Mouse (Mus musculus): ENCODE data around the gene Nr4a1. TPM values are rescaled to one million over a fixed set of nuclear protein-coding genes. Genes with fewer than 3 reads are reported as not detected.

The Nr4a1 gene
- total RNA-seq, 2 experiments from 2014 or later: 37.0 to 45.0 TPM

DNA sequence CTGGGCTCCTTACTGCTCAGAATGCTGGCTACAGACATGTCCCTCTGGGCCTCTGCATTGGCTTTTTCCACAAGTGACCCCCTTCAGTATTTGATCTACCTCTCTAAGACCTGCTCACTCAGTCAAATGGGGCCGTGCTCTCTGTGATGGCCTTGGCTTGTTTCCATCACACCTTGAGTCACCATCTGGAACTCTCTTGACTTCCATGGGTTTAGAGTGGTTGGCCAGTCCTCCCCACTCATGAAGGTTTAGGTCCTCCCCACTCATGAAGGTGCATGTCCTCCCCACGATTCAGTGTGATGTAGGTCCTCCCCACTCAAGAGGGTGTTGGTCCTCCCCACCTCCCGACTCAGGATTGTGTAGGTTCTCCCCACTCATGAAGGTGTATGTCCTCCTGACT, 20.9 kb upstream of the Nr4a1 start:
- ATAC-seq (ENCODE audit: poor library complexity, severe bottlenecking): no peak

DNA sequence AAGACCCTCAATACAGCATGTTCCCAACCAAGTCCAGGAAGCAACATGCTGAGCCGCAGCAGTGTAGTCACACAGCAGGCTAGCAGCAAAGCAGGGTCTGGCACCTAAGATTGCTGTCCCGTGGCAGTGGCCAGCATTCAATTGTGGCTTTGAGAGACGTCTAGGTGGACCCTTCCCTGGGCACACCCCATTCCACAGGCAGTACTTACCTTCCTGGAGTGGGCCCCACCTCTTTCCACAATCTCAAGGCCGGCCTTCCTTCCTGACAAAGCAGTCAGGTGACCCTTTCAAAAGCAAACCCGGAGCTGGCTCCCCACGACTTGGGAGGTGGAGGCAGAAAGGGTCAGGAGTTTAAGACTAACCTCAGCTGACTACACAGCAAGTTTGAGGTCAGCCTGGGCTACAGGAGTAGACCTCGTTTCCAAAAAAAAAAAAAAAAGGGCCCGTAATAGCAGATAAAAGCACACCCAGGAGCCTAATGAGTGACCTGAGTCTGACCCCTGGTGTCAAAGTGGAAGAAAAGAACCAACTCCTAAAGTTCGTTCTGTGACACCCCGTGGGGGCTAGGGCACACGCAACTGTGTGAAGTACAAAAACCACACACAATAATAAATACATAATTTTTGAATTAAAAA, 20.3 kb upstream of the Nr4a1 start:
- ATAC-seq (ENCODE audit: poor library complexity, severe bottlenecking): no peak

DNA sequence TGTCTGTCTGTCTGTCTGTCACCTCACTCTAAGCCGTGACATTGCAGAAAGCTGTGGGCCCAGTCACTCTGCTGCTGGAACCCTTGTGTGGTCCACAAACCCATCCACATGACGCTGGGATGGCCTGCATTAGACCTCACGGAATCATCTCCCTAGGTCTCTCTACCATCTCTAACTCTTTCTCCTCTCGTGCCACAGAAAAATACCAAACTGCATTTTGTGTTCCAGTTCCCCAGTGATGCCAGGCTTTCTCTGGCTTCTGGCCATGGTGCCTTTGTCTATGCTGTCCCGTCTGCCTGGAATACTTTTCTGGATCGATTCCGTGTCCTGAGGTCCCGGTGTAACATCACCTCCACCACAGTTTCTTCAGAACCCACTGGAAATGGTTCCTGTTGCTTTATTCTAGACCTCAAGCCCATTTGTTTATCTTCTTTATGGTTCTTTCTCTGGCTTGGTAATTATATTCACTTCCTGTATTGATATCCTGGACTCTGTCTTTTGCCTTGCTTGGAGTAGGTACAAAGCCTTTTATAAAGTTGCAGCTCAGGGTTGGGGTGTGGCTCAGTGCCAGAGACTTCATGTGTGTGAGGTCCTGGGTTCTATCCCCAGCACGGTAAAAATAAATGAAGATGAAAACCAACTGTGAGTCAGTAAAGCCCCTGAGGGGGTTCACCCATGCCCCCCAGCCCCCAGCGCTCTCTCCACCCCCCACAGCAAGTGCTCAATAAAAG, 19.3 kb upstream of the Nr4a1 start:
- ATAC-seq (ENCODE audit: poor library complexity, severe bottlenecking): no peak

GRCm38 (mm10) chr15:101235342-101235698, 18.7 kb upstream of the Nr4a1 start:
- ATAC-seq (ENCODE audit: poor library complexity, severe bottlenecking): no peak

DNA sequence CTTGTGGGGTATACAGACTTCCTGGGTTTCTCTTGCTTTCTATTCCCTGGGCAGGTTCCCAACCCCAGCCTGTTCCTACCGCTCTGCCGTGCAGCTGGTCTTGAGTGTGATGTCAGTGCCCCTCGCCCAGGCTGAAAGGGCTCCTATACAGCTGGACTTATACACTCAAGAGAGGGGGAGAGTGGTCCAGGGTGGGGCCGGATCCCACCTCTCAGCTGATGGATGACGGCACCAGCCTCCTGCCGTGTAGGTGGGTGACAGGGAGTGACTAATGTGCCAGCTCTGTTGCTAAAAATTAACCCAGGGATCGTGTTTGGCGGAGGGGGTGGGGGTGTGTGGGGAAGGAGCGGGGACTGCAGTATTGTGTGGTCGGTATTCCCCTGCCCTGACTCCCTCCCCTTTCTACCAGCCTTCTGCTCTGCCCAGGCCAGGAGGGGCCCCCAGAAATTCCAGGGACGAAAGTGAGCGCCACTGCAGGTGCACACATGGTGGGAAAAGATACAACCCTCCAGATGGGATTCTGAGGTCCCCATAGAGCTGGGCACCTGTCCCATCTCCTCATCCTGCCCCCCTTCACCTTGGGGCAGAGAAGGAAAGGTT, 18.2 kb upstream of the Nr4a1 start:
- ATAC-seq (ENCODE audit: poor library complexity, severe bottlenecking): no peak

DNA sequence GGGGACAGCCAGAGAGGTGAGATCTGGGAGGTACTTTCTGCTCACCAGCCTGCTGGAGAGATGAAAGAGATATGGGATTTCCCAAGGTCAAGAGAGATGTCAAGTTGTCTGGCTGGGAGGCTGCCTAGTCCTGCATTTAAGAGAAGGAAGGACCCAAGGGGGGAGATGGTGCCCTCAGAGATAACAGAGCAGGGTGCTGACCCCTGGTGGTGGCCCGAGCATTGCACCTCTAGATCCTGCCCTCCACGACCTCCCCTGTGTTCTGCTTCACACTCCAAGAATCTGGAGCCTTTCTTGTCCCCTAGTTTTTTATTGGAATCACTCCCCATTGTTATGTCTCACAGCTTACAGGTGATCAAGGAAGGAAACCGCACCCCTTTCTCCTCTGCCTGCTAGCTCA, 17.2 kb upstream of the Nr4a1 start:
- peak; percentile 74 for ATAC-seq (ENCODE audit: poor library complexity, severe bottlenecking)

DNA sequence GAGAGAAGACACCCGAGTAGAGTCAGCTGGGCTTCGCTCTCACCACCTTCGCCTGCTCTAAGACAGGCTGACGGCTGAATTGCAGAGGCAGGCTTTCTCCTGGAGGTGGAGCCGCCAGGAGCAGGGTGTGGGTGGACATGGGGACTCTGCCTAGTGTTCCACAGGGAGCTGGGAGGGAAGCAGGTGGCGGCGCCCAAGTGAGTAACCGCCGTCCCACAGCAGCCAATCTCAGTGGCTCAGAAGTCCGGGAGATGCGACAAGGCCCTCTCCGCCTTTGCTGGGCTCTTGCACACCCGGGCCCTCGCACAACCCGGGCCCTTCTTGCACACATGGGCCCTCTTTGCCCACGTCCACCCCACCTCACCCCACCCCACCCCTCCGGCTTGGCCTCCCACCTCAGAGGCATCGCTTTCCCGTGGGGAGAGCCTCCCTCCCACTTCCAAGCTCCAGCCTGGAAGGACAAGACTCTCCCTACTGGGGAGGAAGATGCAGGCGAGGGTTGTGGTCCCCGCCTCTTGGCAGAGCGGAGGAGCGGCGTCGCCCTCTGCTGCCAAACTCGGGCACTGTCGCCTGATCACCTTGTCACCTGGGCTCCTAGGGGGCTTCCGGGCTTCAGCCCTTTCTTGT, 15.1 kb upstream of the Nr4a1 start:
- ATAC-seq (ENCODE audit: poor library complexity, severe bottlenecking): no peak

DNA sequence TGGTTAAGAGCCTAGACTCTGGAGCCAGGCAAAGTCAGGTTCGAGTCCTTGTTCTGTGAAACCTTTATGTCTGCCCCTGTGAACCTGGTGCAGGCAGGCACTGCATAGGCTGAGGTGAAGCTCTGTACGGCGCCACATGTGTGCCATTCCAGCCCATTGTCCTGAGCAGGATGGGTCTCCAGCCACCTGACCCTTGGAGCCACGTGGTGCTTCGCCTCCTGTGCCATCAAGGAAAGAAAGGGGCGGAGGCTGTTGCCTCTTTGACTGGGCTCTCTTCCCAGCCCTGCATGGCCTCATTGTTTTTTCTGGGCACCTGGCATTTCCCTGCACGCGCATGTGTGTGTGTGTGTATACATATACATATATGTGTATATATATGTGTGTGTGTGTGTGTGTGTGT, 14.2 kb upstream of the Nr4a1 start:
- ATAC-seq (ENCODE audit: poor library complexity, severe bottlenecking): no peak

GRCm38 (mm10) chr15:101240799-101241204, 13.3 kb upstream of the Nr4a1 start:
- peak; percentile 75 for ATAC-seq (ENCODE audit: poor library complexity, severe bottlenecking)

DNA sequence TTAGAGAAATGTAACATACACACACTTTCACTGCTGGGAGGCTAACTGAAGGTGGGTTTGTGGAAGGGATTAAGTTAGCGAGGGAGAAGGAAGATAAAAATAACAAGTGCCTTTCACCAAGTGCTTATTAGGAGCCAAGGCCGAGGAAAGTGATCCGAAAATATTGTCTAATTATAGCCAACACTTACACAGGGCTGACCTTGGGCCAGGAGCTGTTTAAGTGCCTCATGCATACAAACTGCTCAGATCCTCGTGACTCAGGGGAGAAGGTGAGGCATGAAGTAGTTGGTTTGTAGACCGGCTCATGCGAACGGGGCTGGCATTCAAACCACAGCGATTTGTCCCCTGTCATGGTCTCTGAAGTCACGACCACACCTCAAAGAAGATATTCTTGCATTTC, 12.8 kb upstream of the Nr4a1 start:
- no peak for ATAC-seq (ENCODE audit: poor library complexity, severe bottlenecking)

DNA sequence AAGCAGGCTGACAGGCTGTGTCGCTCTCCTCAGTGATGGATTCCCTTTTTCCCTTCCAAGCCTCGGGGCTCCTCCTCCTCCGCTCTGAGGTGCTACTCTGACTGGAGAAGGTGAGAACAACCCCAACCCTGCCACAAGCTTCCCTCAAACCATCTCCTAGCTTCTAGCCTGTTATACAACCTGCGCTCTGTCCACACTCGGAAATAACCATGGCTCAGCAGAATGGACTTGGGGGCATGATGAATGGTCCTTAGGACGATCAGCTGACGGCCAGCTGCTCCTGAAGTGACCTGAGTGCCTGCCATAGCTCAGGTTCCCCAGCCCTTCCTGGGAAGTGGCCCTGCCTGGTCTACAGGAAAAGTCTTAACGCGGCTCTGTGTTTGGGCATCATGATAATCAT, 12.2 kb upstream of the Nr4a1 start:
- ATAC-seq (ENCODE audit: poor library complexity, severe bottlenecking): no peak

GRCm38 (mm10) chr15:101242645-101243044, 11.4 kb upstream of the Nr4a1 start:
- ATAC-seq (ENCODE audit: poor library complexity, severe bottlenecking): no peak

DNA sequence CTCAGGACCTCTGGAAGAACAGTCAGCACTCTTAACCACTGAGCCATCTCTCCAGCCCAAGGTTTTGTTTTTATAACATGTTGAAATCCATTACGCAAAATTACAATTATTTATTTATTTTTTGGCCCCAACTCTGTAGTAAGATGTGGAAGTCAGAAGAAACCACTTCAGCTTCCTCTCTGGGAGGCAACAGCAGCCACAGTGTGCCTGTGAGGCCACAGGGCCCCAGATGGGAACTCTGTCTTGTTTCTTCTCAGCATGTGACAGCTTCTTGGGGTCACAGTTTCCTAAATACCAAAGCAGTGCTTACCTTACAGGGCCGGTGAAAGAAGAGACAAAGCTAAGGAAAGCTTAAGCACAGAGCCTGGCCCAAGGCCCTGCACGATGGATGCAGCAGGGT, 10.1 kb upstream of the Nr4a1 start:
- peak; percentile 44 for ATAC-seq (ENCODE audit: poor library complexity, severe bottlenecking)

DNA sequence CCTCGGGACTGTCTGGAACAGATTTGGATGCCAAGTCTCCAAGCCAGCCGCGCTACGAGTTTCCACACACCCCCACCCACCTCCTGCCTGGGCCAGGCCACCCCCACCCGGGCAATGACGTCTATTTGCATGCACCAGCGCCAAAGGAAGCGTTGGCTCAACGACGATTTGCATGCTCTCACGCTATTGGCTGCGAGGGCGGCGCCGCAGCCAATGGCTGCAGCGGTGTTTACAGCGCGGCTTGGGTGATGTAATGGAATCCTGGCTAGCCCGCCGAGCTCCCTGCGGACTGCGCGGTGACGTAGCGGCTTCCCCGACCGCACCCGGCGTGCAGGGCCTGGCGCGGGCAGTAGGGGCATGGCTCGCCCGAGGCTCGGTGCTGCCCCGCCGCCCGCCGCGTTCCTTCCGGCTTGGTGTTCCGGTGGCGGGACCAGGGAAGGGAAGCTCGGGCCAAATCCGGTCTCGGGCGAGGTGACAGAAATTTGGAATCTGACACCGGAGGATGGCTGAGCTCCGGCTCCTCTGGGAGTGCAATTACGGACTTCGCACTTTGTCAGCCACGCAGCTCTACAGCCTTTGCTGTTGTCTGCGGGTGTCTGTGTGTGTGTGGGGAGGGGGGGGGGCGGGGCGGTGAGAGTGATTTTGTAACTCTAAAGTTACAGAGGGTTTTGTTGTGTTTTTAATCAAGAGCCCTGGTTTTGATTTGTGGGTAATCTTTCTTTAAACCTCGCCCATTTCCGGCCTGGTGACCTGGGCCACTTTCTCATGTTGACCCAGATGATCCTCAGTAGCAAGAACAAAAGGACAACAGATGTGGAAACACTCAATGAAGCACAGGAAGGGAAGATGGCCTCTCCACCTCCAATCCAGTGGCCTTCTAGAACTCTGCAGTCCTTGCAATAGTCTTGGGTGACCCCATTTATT, 7.6 kb upstream of the Nr4a1 start:
- ATAC-seq (ENCODE audit: poor library complexity, severe bottlenecking): peak; percentile 92

DNA sequence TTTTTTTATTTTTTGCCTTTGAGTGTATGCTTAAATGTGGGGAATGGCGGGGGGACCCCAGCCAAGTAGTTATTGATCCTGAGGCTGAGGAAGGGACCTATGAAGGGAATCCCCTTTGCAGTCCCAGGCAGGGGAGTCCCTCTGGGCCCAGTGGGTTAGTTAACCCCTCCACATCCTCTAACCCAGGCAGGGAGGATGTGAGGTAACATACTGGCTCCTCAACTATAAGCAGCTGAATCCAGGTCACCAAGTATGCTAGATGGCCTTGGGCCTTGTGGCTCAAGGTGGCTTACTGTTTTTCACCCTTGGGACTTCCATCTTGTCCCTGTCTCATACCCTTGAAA, 6.9 kb upstream of the Nr4a1 start:
- ATAC-seq (ENCODE audit: poor library complexity, severe bottlenecking): no peak

- ATAC-seq (ENCODE audit: poor library complexity, severe bottlenecking): no peak
Measured at GRCm38 (mm10) chr15:101248029-101248710, 5.9 kb upstream of the Nr4a1 start.

- ATAC-seq (ENCODE audit: poor library complexity, severe bottlenecking): no peak
Measured at GRCm38 (mm10) chr15:101250220-101250800, 3.8 kb upstream of the Nr4a1 start.

GRCm38 (mm10) chr15:101251930-101252329, 2.1 kb upstream of the Nr4a1 start:
- ATAC-seq (ENCODE audit: poor library complexity, severe bottlenecking): no peak

DNA sequence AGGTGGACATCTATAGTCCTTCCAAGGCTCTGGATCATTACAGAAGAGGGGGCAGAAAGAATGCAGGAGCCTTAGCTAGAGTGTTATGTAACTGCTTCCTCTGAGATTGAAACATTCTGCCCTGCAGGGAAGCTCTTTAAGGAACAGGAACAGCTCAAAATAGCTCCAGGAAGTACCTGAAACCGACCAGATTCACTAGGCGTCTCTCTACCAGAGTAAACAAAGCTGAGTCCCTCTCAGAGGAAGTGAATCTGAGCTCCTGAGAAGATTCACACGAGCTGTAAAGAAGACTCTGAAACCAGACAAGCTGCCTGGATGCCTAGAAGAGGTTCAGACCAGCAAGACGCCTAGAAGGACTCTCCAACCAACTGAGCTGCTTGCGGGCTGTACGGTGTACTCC, 1.5 kb upstream of the Nr4a1 start:
- peak; percentile 55 for ATAC-seq (ENCODE audit: poor library complexity, severe bottlenecking)

DNA sequence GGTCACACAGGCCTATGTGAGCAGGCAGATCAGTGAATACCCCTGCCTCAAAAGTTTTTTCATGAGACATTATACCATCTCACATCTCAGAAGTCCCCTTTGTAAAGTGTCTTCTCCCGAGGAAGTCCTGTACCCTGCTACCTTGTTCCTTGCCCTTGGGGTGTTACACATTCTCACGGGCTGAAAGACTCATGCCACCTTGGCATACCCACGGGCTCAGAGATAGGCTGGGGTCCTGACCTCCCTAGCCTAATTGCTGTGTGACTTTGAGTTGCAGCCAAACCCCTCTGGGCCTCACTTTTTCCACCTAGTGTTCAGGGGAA, 545 bp upstream of the Nr4a1 start:
- no peak for ATAC-seq (ENCODE audit: poor library complexity, severe bottlenecking)
